Mouse (Mus musculus): Measurements from ENCODE around the gene Lacc1.

GRCm38 (mm10) chr14:77081248-77081647, 44.5 kb upstream of the Lacc1 start:
- TF ChIP-seq CTCF (IDR thresholded peaks at IDR 0.05; ENCODE audit: low read depth) (no peak), EP300 (optimal IDR thresholded peaks at IDR 0.05) (no peak)

Data from stomach, postnatal 0 days (tissue).